Mouse (Mus musculus) hindbrain, embryonic 14.5 days (tissue): Measurements from ENCODE around the gene Elmo3. TPM values are rescaled to one million over a fixed set of nuclear protein-coding genes. Genes with fewer than 3 reads are reported as not detected.

Source experiments
- ATAC-seq: fragments of 200-750 bp; cut with Nextera tagmentation; 2 replicates; pipeline ENCODE4 v1.8.0; 2017; ENCODE audit warnings: moderate number of reproducible peaks, mild to moderate bottlenecking, moderate TSS enrichment, moderate library complexity; ENCODE audit not compliant: low FRiP score
- DNase-seq: peaks from one replicate; pipeline ENCODE4 v3.0.0-alpha.2; 2015; ENCODE audit warnings: low spot score
- H3K27ac ChIP-seq: fragments of 300-500 bp; sonication (generic); 2 replicates; pipeline ENCODE4 v1.5.1; 2014; ENCODE audit warnings: mild to moderate bottlenecking, moderate library complexity
- H3K27me3 ChIP-seq: fragments of 300-500 bp; sonication (generic); 2 replicates; pipeline ENCODE4 v1.6.1; 2014; ENCODE audit warnings: mild to moderate bottlenecking, low read length, mixed read lengths; ENCODE audit not compliant: control insufficient read depth, insufficient read depth
- H3K36me3 ChIP-seq: fragments of 300-500 bp; sonication (generic); replicated peaks from 2 replicates; pipeline ENCODE4 v1.6.1; 2014; ENCODE audit not compliant: control insufficient read depth, insufficient read depth
- H3K4me1 ChIP-seq: fragments of 300-500 bp; sonication (generic); replicated peaks from 2 replicates; pipeline ENCODE4 v1.6.1; 2014; ENCODE audit warnings: antibody characterized with exemption, low read length, mixed read lengths; ENCODE audit not compliant: control insufficient read depth, insufficient read depth
- H3K4me2 ChIP-seq: fragments of 300-500 bp; sonication (generic); replicated peaks from 2 replicates; pipeline ENCODE4 v1.6.1; 2014; ENCODE audit warnings: mild to moderate bottlenecking, moderate library complexity
- H3K4me3 ChIP-seq: fragments of 300-500 bp; sonication (generic); replicated peaks from 2 replicates; pipeline ENCODE4 v1.5.1; 2014; ENCODE audit warnings: mild to moderate bottlenecking, low read length
- H3K9ac ChIP-seq: fragments of 300-500 bp; sonication (generic); 2 replicates; pipeline ENCODE4 v1.6.1; 2014
- H3K9me3 ChIP-seq: fragments of 300-500 bp; sonication (generic); 2 replicates; pipeline ENCODE4 v1.6.1; 2016; ENCODE audit warnings: low read length; ENCODE audit not compliant: control insufficient read depth
- WGBS: fragments of 180-500 bp; shearing (Covaris S2); extraction: QIAGEN DNeasy Blood & Tissue Kit; methylation state at CpG from one replicate; pipeline ENCODE4 v1.1.7; 2014; 5-methylcytosine and 5-hydroxymethylcytosine counted together
- polyA plus RNA-seq: library from polyadenylated mRNA; unstranded; fragments of >200 nt; fragmentation: Nextera tagmentation; extraction: Ambion mirVana; gene quantifications from 2 replicates; pipeline ENCODE4 v1.2.1, GENCODE M21; 2014

Gene Elmo3
- polyA plus RNA-seq, 1 experiment from 2014 or later = 1.6 TPM

DNA sequence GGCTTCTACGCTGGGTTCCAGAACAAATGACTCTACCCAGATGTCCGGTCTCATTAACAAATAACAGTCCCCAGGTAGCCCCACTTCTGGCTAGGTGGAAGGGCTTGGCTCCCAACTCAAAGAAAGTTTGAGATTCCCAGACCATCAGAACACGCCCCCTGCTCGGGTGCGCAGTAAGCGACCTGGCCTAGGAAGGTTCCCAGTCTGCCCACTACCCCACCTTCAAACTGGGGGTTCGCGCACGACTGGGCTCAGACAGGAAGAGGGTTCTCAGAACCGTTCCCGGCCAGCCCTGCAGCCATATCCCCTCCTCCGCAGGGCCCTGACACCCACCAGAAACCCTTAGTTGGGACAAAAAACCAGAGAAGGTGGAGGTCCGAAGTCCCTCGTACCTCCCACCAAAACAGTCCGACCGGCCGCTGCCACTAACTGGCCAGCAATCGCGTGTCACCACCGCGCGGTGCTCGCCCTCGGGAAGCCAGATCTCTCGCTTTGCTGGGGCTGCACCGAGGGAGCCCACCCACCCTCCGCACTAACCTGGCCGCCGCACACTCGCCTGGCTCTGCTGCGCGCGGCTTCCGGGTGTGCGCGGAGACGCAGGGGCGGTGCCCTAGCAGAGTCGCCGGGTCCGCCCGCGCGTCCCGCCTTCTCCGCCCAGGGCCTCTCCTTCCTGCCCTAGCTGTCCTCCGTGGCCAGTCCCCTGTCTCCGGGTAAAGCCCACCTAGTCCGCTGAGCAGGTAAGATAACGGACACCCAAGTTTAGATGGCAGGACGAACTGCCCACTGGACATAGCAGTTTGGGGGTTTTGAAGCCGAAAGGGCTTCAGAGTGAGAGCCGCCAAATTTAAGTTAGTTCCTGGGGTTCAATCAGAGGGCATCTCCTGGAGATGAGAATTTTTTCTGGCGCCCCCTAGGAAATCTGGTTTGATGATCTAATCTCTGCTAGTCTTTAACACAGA, 41.1 kb upstream of the Elmo3 start, which contains the start of the genes Tradd and Fbxl8:
Tradd (minus strand) TSS at position 586 of the 959 bp plus-strand sequence.
Fbxl8 (plus strand) TSS at position 625 of the 959 bp plus-strand sequence.
- Histone ChIP-seq H3K9ac (peak within 1 kb of the TSS; percentile 58), H3K4me1 (peaks cover 13% of the 10 kb centered on the region), H3K27ac (no peak within 1 kb of the TSS), H3K9me3 (no peaks in the 10 kb centered on the region), H3K4me3 (peak within 1 kb of the TSS; percentile 42), H3K27me3 (peaks cover 87% of the 10 kb centered on the region), H3K4me2 (peak within 1 kb of the TSS; percentile 76), H3K36me3 (no peaks in the 10 kb centered on the region)
- ATAC-seq (no peak), DNase-seq (no peak)
- 2% methylated on average over 53 of the region's 54 CpGs for whole genome bisulfite sequencing

- 14% methylated on average over 10 of the region's 10 CpGs for WGBS
- ATAC-seq = no peak
- Histone ChIP-seq H3K36me3 (no peaks in the 10 kb centered on the region), H3K4me2 (peak overlapping the region; percentile 76), H3K4me3 (peak overlapping the region; percentile 42), H3K4me1 (peaks cover 19% of the 10 kb centered on the region), H3K27me3 (peaks cover 88% of the 10 kb centered on the region), H3K27ac (no peak overlapping the region), H3K9me3 (no peaks in the 10 kb centered on the region), H3K9ac (no peak overlapping the region)
- no peak for DNase-seq
Observed at GRCm38 (mm10) chr8:105265128-105265527, 40.3 kb upstream of the Elmo3 start.

DNA sequence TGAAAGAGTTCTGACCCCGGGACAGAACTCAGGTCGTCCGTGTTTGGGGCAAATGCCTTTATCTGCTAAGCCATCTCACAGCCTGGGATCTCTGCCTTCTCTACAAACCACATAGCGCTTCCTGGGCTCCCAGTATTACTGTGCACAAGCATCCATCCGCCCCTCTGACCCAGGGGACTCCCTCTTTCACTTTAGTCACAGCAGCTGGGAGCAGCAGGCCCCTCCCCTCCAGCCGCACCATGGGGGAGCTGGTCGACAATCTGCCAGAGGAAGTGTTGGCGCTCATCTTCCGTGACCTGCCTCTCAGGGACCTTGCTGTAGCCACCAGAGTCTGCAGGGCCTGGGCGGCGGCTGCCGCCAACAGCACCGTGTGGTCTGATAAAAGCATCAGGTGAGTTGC, 38.6 kb upstream of the Elmo3 start:
- H3K4me1 ChIP-seq = peaks cover 25% of the 10 kb centered on the region
- no peak overlapping the region for H3K4me3 ChIP-seq
- DNase-seq (no peak), ATAC-seq (no peak)
- H3K4me2 ChIP-seq = no peak overlapping the region
- H3K9me3 ChIP-seq = no peaks in the 10 kb centered on the region
- H3K9ac ChIP-seq = no peak overlapping the region
- H3K27ac ChIP-seq = no peak overlapping the region
- peaks cover 88% of the 10 kb centered on the region for H3K27me3 ChIP-seq
- 11% methylated on average over 13 of the region's 13 CpGs for WGBS
- no peaks in the 10 kb centered on the region for H3K36me3 ChIP-seq

- peak overlapping the region; percentile 41 for H3K4me3 ChIP-seq
- H3K9me3 ChIP-seq = no peaks in the 10 kb centered on the region
- H3K4me2 ChIP-seq = peak overlapping the region; percentile 58
- no peak overlapping the region for H3K27ac ChIP-seq
- peak overlapping the region; percentile 49 for H3K9ac ChIP-seq
- peak; percentile 93 for DNase-seq
- 0% methylated on average over 65 of the region's 65 CpGs for WGBS
- peaks cover 25% of the 10 kb centered on the region for H3K4me1 ChIP-seq
- peaks cover 91% of the 10 kb centered on the region for H3K27me3 ChIP-seq
- peak; percentile 91 for ATAC-seq
- H3K36me3 ChIP-seq = no peaks in the 10 kb centered on the region
Observed at GRCm38 (mm10) chr8:105268342-105269074, 36.9 kb upstream of the Elmo3 start.

DNA sequence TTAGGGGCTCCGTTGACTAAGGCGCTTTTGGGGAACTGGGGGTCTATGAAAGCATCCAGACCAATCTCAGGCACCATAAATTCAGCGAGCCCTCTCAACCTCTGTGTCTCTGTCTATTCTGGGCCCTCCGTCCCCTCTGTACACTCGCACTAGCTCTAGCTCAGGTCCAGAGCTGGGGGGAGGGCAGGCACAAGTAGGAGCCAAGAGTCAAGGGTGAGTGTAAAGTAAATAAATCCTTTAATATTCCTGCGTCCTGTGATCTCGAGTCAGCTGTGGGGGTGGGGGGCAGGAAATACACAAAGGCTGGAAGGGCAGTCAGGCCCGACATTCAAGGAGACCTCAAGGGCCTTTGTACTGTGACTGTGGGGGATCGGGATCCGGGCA, 36.3 kb upstream of the Elmo3 start:
- Histone ChIP-seq H3K27ac (no peak overlapping the region), H3K4me2 (peak overlapping the region; percentile 58), H3K9ac (peak overlapping the region; percentile 49), H3K27me3 (peaks cover 91% of the 10 kb centered on the region), H3K36me3 (no peaks in the 10 kb centered on the region), H3K4me1 (peaks cover 25% of the 10 kb centered on the region), H3K9me3 (no peaks in the 10 kb centered on the region), H3K4me3 (peak overlapping the region; percentile 41)
- no peak for DNase-seq
- 1% methylated on average over 10 of the region's 10 CpGs for WGBS
- ATAC-seq = peak; percentile 26

DNA sequence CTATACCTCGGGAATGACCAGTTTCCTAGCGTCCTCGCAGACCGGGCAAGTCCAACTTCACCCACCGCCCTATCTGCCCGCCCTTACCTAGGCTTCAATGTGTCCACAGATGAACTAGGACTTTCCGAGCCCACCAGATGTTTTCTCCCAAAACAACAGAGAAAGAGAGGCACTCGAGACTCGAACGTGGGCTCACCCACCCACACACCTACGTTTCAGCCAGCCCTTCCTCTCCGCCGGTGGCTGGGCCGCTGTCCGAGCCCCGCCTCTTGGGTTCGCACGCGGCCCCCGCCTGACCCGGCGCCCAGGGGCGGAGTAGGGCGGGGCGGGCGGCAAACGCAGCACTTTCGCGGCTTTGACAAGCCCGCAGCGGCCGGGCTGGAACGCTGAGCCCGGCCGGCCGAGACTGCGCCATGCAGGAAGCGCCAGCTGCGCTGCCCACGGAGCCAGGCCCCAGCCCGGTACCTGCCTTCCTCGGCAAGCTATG, 35.9 kb upstream of the Elmo3 start, which contains the start of gene Hsf4:
Hsf4 (plus strand) TSS at position 341 of the 487 bp plus-strand sequence.
- under 1% methylated on average over 42 of the region's 42 CpGs for WGBS
- Histone ChIP-seq H3K27ac (no peak within 1 kb of the TSS), H3K4me3 (peak within 1 kb of the TSS; percentile 41), H3K4me2 (peak within 1 kb of the TSS; percentile 58), H3K27me3 (peaks cover 93% of the 10 kb centered on the region), H3K4me1 (peaks cover 25% of the 10 kb centered on the region), H3K9me3 (no peaks in the 10 kb centered on the region), H3K36me3 (no peaks in the 10 kb centered on the region), H3K9ac (peak within 1 kb of the TSS; percentile 49)
- DNase-seq (no peak), ATAC-seq (no peak)

DNA sequence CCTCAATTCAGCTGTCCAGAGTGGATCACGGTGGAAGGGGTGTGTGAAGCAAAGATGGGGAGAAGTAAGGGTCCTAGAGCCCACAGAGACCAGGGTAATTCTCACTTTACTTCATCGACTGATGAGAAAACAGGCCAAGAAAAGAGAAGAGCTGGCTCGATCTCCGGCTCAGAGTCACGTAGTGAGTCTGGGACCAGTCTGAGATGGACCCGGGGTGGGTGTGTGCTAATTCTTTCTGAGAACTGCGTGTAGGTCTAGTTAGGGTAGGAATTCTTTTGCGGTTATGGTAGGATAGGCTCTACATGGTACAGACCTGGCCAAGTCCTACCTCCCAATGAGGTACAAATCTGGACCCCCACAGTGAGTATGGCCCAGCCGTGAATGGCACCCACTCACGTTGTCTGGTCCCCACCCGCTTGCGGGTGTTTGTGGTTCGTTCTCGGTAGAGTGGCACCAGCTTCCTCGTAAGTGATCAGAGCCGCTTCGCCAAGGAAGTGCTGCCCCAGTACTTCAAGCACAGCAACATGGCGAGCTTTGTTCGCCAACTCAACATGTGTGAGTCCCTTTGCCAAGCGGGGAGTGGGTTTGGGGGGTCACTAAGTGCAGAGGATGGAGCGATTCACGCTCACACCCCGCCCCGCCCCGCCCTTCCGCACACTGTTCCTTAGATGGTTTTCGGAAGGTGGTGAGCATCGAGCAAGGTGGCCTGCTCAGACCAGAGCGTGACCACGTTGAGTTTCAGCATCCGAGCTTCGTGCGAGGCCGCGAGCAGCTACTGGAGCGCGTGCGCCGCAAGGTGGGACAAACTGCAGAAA, 35.1 kb upstream of the Elmo3 start:
- 2% methylated on average over 39 of the region's 39 CpGs for WGBS
- no peak for DNase-seq
- peak overlapping the region; percentile 58 for H3K4me2 ChIP-seq
- no peaks in the 10 kb centered on the region for H3K9me3 ChIP-seq
- H3K9ac ChIP-seq = no peak overlapping the region; the same call in none of the 2 replicates
- H3K27ac ChIP-seq = no peak overlapping the region
- no peaks in the 10 kb centered on the region for H3K36me3 ChIP-seq
- peak overlapping the region; percentile 41 for H3K4me3 ChIP-seq
- peaks cover 27% of the 10 kb centered on the region for H3K4me1 ChIP-seq
- peaks cover 93% of the 10 kb centered on the region for H3K27me3 ChIP-seq
- no peak for ATAC-seq

DNA sequence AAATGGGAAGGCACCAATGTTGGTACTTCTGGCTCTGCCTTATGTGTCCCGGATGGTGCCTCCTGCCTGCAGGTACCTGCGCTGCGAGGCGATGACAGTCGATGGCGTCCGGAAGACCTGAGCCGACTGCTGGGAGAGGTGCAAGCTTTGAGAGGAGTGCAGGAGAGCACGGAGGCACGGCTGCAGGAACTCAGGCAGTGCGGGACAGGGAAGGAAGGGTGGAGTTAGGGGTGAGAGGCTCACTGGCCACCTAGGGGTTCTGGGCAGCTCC, 34.5 kb upstream of the Elmo3 start:
- H3K27ac ChIP-seq = no peak overlapping the region
- H3K9ac ChIP-seq = no peak overlapping the region; the same call in 1 of the 2 replicates
- H3K9me3 ChIP-seq = no peaks in the 10 kb centered on the region
- WGBS = 2% methylated on average over 11 of the region's 11 CpGs
- 0 out of 2 replicates have a peak overlapping the region, but pooled peaks have one; percentile 41 for H3K4me3 ChIP-seq
- peaks cover 93% of the 10 kb centered on the region for H3K27me3 ChIP-seq
- ATAC-seq (no peak), DNase-seq (no peak)
- H3K36me3 ChIP-seq = no peaks in the 10 kb centered on the region
- peaks cover 32% of the 10 kb centered on the region for H3K4me1 ChIP-seq
- H3K4me2 ChIP-seq = peak overlapping the region; percentile 3; the same call in 1 of the 2 replicates
